Mouse (Mus musculus): Measurements from ENCODE around the gene Gm16253.

The Gm16253 gene

GRCm38 (mm10) chr3:96557694-96558093 lies 19.1 kb upstream of the Gm16253 start, which contains the start of gene Txnip:
TSS of gene Txnip (plus strand) at chr3:96557957.
- peak; percentile 99 for DNase-seq (ENCODE audit: low spot score in 2 of 2)

- DNase-seq (ENCODE audit: low spot score in 2 of 2) = no peak
Measured at GRCm38 (mm10) chr3:96558159-96558558, 18.6 kb upstream of the Gm16253 start.

GRCm38 (mm10) chr3:96558668-96559196 lies 18.1 kb upstream of the Gm16253 start:
- DNase-seq (ENCODE audit: low spot score in 2 of 2) = no peak

- DNase-seq (ENCODE audit: low spot score in 2 of 2) = no peak
Measured at GRCm38 (mm10) chr3:96559398-96559910, 17.3 kb upstream of the Gm16253 start.

- no peak for DNase-seq (ENCODE audit: low spot score in 2 of 2)
Measured at GRCm38 (mm10) chr3:96559911-96560850, 16.6 kb upstream of the Gm16253 start.

- DNase-seq (ENCODE audit: low spot score in 2 of 2) = no peak
Measured at GRCm38 (mm10) chr3:96560881-96561668, 15.7 kb upstream of the Gm16253 start.

- no peak for DNase-seq (ENCODE audit: low spot score in 2 of 2)
Measured at GRCm38 (mm10) chr3:96561946-96562681, 14.7 kb upstream of the Gm16253 start.

GRCm38 (mm10) chr3:96563267-96563666 lies 13.5 kb upstream of the Gm16253 start:
- no peak for DNase-seq (ENCODE audit: low spot score in 2 of 2)

- no peak for DNase-seq (ENCODE audit: low spot score in 2 of 2)
Measured at GRCm38 (mm10) chr3:96563911-96564632, 12.7 kb upstream of the Gm16253 start.

- no peak for DNase-seq (ENCODE audit: low spot score in 2 of 2)
Measured at GRCm38 (mm10) chr3:96564633-96565032, 12.2 kb upstream of the Gm16253 start.

GRCm38 (mm10) chr3:96565105-96565504 lies 11.7 kb upstream of the Gm16253 start:
- no peak for DNase-seq (ENCODE audit: low spot score in 2 of 2)

GRCm38 (mm10) chr3:96566661-96567450 lies 9.9 kb upstream of the Gm16253 start:
- DNase-seq (ENCODE audit: low spot score in 2 of 2) = no peak

GRCm38 (mm10) chr3:96568605-96569004 lies 8.2 kb upstream of the Gm16253 start:
- DNase-seq (ENCODE audit: low spot score in 2 of 2) = no peak

GRCm38 (mm10) chr3:96569506-96569905 lies 7.3 kb upstream of the Gm16253 start:
- DNase-seq (ENCODE audit: low spot score in 2 of 2) = no peak

GRCm38 (mm10) chr3:96569966-96570605 lies 6.7 kb upstream of the Gm16253 start:
- DNase-seq (ENCODE audit: low spot score in 2 of 2) = no peak

GRCm38 (mm10) chr3:96570643-96571042 lies 6.1 kb upstream of the Gm16253 start:
- DNase-seq (ENCODE audit: low spot score in 2 of 2) = no peak

GRCm38 (mm10) chr3:96571336-96571735 lies 5.4 kb upstream of the Gm16253 start:
- DNase-seq (ENCODE audit: low spot score in 2 of 2) = no peak

- no peak for DNase-seq (ENCODE audit: low spot score in 2 of 2)
Measured at GRCm38 (mm10) chr3:96571896-96572698, 4.7 kb upstream of the Gm16253 start.

All from right cerebral cortex, postnatal 10 days (tissue).